Mouse (Mus musculus): ENCODE results near the gene Zfp36.

GRCm38 (mm10) chr7:28417368-28417767 is 37.3 kb upstream of the Zfp36 start:
- TF ChIP-seq FLI1 (IDR thresholded peaks at IDR 0.05; ENCODE audit: low read length): no peak
- no peak for TF ChIP-seq GATA1 (IDR thresholded peaks at IDR 0.05; ENCODE audit: borderline replicate concordance, low read length)
